Mouse (Mus musculus): ENCODE results near the gene A630001G21Rik. TPM values are rescaled to one million over a fixed set of nuclear protein-coding genes. Genes with fewer than 3 reads are reported as not detected.
"Not testable (repeated sequence)": the region's sequence is repeated elsewhere in the genome, so short reads cannot be mapped to it uniquely, and the experiment has no call there.

Gene A630001G21Rik
- polyA plus RNA-seq (2016; fragmentation: Nextera tagmentation; extraction: Ambion mirVana): 0.72 and 1.1 TPM in 2 replicates

DNA sequence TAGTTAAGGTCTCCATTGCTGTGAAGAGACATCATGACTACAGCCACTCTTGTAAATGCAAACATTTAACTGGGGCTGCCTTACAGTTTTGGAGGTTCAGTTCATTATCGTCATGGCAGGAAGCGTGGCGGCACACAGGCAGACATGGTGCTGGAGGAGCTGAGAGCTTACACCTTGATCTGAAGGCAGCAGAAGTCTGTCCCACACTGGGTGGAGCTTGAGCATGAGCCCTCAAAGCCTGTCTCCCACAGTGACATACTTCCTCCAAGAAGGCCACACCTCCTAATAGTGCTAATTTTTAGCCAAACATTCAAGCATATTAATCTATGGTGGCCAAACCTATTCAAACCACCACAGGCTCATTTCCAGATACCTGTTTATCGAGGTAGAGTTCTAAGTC is at the start of gene A630001G21Rik:
Gene A630001G21Rik, minus strand, starts transcription at position 208 of the 400 bp plus-strand sequence.
- Histone ChIP-seq H3K4me2 (replicated peaks) (no peak within 1 kb of the TSS), H3K9me3 (no peaks in the 10 kb centered on the region), H3K9ac (replicated peaks) (no peak within 1 kb of the TSS), H3K4me3 (no peak within 1 kb of the TSS), H3K27me3 (no peaks in the 10 kb centered on the region), H3K27ac (replicated peaks) (no peak within 1 kb of the TSS), H3K4me1 (no peaks in the 10 kb centered on the region), H3K36me3 (no peaks in the 10 kb centered on the region)
- ATAC-seq (ENCODE audit: low FRiP score, low read depth): no peak
- WGBS: 91% methylated on average over 4 of the region's 4 CpGs

DNA sequence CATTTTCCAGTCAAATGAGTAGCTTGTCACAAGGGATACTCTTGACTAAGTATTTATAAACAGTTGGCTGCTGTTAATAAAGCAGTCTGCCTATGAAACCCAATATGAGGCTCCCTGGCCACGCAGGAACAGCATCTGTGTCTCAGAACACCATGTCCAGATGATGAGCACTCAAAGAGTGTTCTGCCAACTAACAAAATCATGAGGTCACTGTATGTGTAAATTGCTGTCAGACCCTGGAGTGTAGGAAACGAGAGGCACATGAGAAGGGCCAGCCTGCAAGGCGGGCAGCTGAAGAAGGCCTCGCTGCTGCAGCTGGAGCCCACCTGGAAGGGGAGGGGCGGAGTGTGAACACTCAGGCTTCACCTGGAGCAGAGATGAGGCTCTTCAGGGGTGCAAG is 48.7 kb upstream of the A630001G21Rik start:
- no peak for ATAC-seq (ENCODE audit: low FRiP score, low read depth)
- Histone ChIP-seq H3K27me3 (no peaks in the 10 kb centered on the region), H3K4me3 (no peak overlapping the region), H3K36me3 (peaks cover 13% of the 10 kb centered on the region), H3K27ac (replicated peaks) (no peak overlapping the region), H3K9me3 (no peaks in the 10 kb centered on the region), H3K9ac (replicated peaks) (no peak overlapping the region), H3K4me2 (replicated peaks) (no peak overlapping the region), H3K4me1 (no peaks in the 10 kb centered on the region)
- WGBS: 87% methylated on average over 5 of the region's 5 CpGs

DNA sequence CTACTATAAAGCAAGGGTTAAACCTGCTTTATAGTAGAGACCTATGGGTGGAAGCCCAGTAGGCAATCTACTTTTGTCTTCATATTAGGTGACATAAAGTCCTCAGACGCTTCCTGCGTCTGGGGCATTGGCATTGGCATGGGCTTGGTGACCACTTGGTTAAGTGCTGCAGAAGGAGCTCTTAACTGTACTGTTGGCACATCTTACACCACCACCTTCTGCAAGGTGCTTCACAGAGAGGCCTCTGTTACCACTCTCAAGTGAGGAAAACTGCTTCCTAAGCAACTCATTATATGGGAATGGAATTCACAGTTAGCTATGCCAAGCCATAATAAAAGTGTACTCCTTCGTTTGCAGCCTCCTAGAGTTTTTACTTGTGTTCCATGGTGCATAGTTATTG is 46.5 kb upstream of the A630001G21Rik start:
- Histone ChIP-seq H3K27me3 (no peaks in the 10 kb centered on the region), H3K4me3 (no peak overlapping the region), H3K9ac (replicated peaks) (no peak overlapping the region), H3K36me3 (peaks cover 28% of the 10 kb centered on the region), H3K9me3 (no peaks in the 10 kb centered on the region), H3K27ac (replicated peaks) (no peak overlapping the region), H3K4me1 (no peaks in the 10 kb centered on the region), H3K4me2 (replicated peaks) (no peak overlapping the region)
- 93% methylated on average over 3 of the region's 3 CpGs for WGBS
- no peak for ATAC-seq (ENCODE audit: low FRiP score, low read depth)

DNA sequence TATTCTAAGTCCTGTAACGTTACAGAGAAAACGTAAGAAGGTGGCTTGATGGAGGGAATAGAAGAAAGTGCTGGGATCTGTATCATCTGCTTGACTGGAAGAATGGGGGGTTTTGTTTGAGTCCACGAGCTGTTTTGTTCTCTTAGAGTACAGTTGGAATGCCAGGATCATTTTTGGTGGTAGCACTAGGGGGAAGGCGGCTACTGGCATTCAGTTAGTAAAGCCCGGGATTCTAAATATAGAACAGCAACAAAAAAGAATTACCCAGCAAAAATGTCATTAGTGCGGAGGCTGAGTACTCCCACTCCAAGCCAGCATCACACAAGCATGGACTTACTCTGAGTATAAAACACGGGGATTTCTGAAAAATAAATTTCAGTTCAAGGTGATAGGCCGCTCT is 43.8 kb upstream of the A630001G21Rik start:
- 92% methylated on average over 8 of the region's 8 CpGs for WGBS
- Histone ChIP-seq H3K9me3 (no peaks in the 10 kb centered on the region), H3K27me3 (no peaks in the 10 kb centered on the region), H3K4me2 (replicated peaks) (no peak overlapping the region), H3K4me1 (no peaks in the 10 kb centered on the region), H3K27ac (replicated peaks) (no peak overlapping the region), H3K36me3 (peaks cover 41% of the 10 kb centered on the region), H3K9ac (replicated peaks) (no peak overlapping the region), H3K4me3 (no peak overlapping the region)
- ATAC-seq (ENCODE audit: low FRiP score, low read depth): no peak

DNA sequence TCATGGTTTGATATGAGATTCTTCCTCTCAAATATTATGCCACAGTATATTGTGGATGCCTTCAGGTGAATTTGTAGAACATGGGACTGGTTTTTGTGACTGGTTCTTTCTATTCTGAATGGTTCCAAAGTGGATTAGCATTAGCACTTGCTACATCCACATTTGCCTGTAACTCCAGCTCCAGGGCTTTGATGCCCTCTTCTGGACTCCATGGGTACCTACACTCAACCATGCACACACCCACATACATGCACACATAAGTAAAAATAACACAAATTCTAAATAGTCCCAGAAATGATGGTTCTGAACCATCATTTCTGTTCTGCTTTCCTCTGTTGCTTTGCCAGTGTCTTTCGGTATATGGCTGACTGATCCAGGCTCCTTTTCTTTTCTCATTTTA is 41.3 kb upstream of the A630001G21Rik start:
- no peak for ATAC-seq (ENCODE audit: low FRiP score, low read depth)
- Histone ChIP-seq H3K9ac (replicated peaks) (no peak overlapping the region), H3K36me3 (peaks cover 39% of the 10 kb centered on the region), H3K4me1 (no peaks in the 10 kb centered on the region), H3K27ac (replicated peaks) (no peak overlapping the region), H3K4me2 (replicated peaks) (no peak overlapping the region), H3K9me3 (no peaks in the 10 kb centered on the region), H3K27me3 (no peaks in the 10 kb centered on the region), H3K4me3 (no peak overlapping the region)
- 97% methylated on average over 1 of the region's 1 CpGs for WGBS

DNA sequence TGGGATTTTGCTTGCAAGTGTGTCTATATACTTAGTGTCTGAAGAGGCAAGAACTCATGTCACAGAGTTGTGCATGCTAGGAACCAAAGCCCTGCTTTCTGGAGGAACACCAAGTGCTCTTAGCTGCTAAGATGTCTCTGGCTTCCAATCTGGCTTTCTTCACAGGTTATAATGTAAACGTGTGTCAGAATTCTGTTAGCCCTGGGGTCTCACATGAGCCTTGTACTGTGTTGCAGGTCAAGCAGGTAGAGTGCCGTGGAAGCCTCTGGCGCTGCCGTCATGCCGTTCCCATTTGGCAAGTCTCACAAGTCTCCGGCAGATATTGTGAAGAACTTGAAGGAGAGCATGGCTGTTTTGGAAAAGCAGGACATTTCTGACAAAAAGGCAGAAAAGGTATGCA is 39.7 kb upstream of the A630001G21Rik start:
- no peak overlapping the region for H3K9ac ChIP-seq (replicated peaks)
- no peak overlapping the region for H3K27ac ChIP-seq (replicated peaks)
- no peak for ATAC-seq (ENCODE audit: low FRiP score, low read depth)
- H3K27me3 ChIP-seq: no peaks in the 10 kb centered on the region
- H3K4me3 ChIP-seq: no peak overlapping the region
- no peaks in the 10 kb centered on the region for H3K9me3 ChIP-seq
- H3K4me1 ChIP-seq: peaks cover 12% of the 10 kb centered on the region; the same call in 1 of the 2 replicates
- no peak overlapping the region for H3K4me2 ChIP-seq (replicated peaks)
- peaks cover 35% of the 10 kb centered on the region for H3K36me3 ChIP-seq
- WGBS: 94% methylated on average over 6 of the region's 6 CpGs

DNA sequence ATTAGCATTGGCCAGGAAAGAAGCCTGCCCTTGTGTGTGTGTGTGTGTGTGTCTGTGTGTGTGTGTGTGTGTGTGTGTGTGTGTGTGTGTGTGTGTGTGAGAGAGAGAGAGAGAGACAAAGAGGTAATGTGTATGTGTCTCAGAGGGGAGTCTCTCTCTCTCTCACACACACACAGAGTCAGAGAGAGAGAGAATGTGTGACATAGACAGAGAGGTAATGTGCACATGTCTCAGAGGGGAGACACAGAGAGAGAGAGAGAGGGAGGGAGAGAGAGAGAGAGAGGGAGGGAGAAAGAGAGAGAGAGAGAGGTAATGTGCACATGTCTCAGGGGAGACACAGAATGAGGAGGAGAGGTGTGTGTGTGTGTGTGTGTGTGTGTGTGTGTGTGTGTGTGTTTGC is 35.8 kb upstream of the A630001G21Rik start:
- H3K27ac ChIP-seq (replicated peaks); H3K4me3 ChIP-seq; H3K9me3 ChIP-seq; ATAC-seq (ENCODE audit: low FRiP score, low read depth); H3K4me2 ChIP-seq (replicated peaks); H3K27me3 ChIP-seq: not testable (repeated sequence)
- peaks cover 13% of the 10 kb centered on the region; the same call in 1 of the 2 replicates for H3K4me1 ChIP-seq
- peaks cover 11% of the 10 kb centered on the region for H3K36me3 ChIP-seq
- H3K9ac ChIP-seq (replicated peaks): 0 out of 2 replicates have a peak overlapping the region, but pooled peaks have one; percentile 8

DNA sequence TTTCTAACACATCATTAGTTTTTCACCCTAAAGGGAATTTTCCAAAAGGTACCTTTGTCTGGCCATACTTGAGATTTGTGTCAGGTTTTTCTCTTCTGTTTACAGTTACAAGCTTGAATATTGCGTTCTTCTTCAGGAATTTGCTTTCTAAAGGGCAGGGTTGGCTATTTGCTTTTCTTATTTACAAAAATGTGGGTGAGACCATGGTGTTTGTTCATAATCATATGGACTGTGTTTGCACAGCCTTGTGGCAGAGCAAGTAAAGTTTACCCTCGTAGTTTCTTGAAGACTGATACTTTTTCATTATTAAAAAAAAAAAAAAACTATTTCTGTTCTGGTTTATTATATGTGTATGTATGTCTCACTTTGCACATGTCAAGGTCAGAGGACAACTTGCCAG is 32.3 kb upstream of the A630001G21Rik start:
- H3K36me3 ChIP-seq: no peaks in the 10 kb centered on the region
- WGBS: 87% methylated on average over 2 of the region's 2 CpGs
- no peak overlapping the region for H3K4me3 ChIP-seq
- no peaks in the 10 kb centered on the region for H3K9me3 ChIP-seq
- no peak for ATAC-seq (ENCODE audit: low FRiP score, low read depth)
- no peaks in the 10 kb centered on the region for H3K27me3 ChIP-seq
- no peak overlapping the region for H3K9ac ChIP-seq (replicated peaks)
- no peak overlapping the region for H3K4me2 ChIP-seq (replicated peaks)
- H3K27ac ChIP-seq (replicated peaks): no peak overlapping the region
- H3K4me1 ChIP-seq: peaks cover 13% of the 10 kb centered on the region; the same call in 1 of the 2 replicates

DNA sequence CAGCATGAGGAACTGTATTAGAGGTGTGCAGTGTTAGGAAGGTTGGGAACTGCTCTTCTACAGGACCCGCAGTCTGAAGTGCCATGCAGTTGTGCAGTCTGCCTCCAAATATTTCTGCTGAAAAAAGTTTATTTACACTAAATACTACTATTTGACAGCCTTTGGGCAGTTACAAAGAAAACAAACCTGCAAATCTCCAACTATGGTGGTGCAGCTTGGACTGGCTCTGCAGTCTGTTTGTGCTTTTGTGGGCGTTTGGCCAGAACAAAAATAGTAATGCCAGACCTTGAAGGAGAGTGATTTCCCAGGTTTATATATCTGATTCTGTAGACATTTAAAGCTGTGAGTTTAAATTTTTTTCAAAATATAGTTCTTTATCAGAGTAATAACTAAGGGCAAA is 31.9 kb upstream of the A630001G21Rik start:
- WGBS: 89% methylated on average over 2 of the region's 2 CpGs
- H3K4me1 ChIP-seq: peaks cover 13% of the 10 kb centered on the region; the same call in 1 of the 2 replicates
- no peak for ATAC-seq (ENCODE audit: low FRiP score, low read depth)

DNA sequence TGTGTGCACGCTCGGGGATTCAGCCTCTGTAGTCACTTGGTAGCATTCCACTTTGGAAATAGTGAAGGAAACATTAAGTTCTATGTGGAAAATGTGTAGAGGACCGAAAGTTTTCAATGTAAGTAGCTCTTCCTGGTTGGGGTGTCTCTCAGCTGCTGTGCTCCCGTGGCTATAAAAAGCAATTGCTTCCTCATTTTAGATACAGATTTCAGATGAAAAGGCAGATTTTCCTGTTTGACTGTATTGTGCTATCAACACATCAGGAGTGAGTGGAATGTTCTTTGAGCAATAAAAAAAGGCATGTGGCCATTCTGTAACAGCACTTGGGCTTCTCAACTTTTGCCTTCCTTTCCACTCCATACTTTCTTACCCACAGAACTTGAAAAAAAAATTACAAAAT is 30.8 kb upstream of the A630001G21Rik start:
- Histone ChIP-seq H3K9ac (replicated peaks) (no peak overlapping the region), H3K4me1 (peaks cover 12% of the 10 kb centered on the region; the same call in 1 of the 2 replicates), H3K4me3 (no peak overlapping the region), H3K4me2 (replicated peaks) (no peak overlapping the region), H3K36me3 (no peaks in the 10 kb centered on the region; the same call in 1 of the 2 replicates), H3K9me3 (no peaks in the 10 kb centered on the region), H3K27ac (replicated peaks) (no peak overlapping the region), H3K27me3 (no peaks in the 10 kb centered on the region)
- ATAC-seq (ENCODE audit: low FRiP score, low read depth): no peak
- WGBS: 79% methylated on average over 4 of the region's 4 CpGs

More for the DNA sequence above, 31.9 kb upstream of the A630001G21Rik start:
- H3K4me2 ChIP-seq (replicated peaks): no peak overlapping the region
- no peaks in the 10 kb centered on the region for H3K9me3 ChIP-seq
- no peak overlapping the region for H3K4me3 ChIP-seq
- H3K27ac ChIP-seq (replicated peaks): no peak overlapping the region
- no peaks in the 10 kb centered on the region for H3K36me3 ChIP-seq
- no peaks in the 10 kb centered on the region for H3K27me3 ChIP-seq
- no peak overlapping the region for H3K9ac ChIP-seq (replicated peaks)

DNA sequence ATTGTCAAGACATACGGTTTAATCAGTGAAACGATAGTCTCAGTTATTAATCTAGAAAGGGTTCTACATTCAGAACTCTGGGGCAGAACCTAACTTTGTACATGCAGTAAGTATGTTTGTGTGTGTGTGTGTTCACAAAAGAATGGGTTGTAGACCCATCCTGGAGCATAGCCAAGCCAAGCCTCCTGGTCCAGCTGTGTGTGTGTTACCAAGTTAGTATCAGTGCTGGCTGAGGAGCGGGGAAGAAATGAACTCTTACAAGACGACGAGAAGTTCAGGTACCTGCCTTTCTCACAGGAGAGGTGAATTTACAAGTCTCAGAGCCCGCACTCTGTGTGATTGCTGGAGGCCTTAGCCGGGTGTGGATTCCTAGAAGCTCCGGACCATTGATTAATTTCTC is 26.1 kb upstream of the A630001G21Rik start:
- H3K4me2 ChIP-seq (replicated peaks): no peak overlapping the region
- no peaks in the 10 kb centered on the region; the same call in 1 of the 2 replicates for H3K36me3 ChIP-seq
- no peaks in the 10 kb centered on the region for H3K4me1 ChIP-seq
- no peak overlapping the region for H3K27ac ChIP-seq (replicated peaks)
- no peak overlapping the region for H3K4me3 ChIP-seq
- WGBS: 94% methylated on average over 8 of the region's 8 CpGs
- H3K9me3 ChIP-seq: no peaks in the 10 kb centered on the region
- no peak overlapping the region for H3K9ac ChIP-seq (replicated peaks)
- ATAC-seq (ENCODE audit: low FRiP score, low read depth): no peak
- H3K27me3 ChIP-seq: no peaks in the 10 kb centered on the region

DNA sequence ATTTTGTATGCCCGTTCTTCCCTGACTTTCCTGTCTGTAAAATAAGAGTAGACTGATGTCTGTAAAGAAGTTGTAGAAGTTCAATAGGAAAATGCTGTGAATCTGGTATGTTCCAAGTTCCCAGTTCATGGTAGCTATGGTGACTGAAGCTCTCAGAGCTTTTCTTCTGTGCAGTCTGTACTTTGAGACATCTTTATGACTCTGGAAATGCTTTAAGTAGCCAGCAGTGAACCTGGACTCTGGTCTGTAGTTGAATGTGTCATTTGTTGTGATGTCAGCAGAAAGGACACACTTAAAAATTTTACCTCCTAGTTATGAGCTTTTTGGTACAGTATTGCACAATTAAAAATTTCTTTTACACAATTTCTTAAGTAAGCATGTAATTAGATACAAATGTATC is 24.1 kb upstream of the A630001G21Rik start:
- Histone ChIP-seq H3K4me3 (no peak overlapping the region), H3K4me1 (no peaks in the 10 kb centered on the region), H3K27ac (replicated peaks) (no peak overlapping the region), H3K9ac (replicated peaks) (no peak overlapping the region), H3K27me3 (no peaks in the 10 kb centered on the region), H3K4me2 (replicated peaks) (no peak overlapping the region), H3K36me3 (no peaks in the 10 kb centered on the region; the same call in 1 of the 2 replicates), H3K9me3 (no peaks in the 10 kb centered on the region)
- no peak for ATAC-seq (ENCODE audit: low FRiP score, low read depth)
- 94% methylated on average over 1 of the region's 1 CpGs for WGBS

DNA sequence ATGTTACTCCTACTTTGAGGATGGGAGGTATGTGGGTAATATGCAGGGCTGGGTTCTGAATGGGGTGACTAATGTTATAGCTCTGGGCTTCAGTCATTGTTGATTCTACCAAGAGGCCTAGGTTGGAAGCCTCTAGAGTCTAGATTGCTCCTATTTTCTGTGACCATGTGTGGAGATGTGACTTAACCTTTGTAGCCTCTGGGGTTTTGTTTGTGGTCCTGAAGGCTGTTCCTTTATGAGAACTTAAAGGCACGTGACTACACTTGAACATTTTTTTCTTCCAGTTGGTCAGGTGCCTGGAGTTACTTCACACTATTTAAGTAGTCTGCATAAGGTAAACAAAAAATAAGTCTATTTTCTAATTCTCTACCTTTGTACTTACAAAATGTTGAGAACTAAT is 21.3 kb upstream of the A630001G21Rik start:
- Histone ChIP-seq H3K4me2 (replicated peaks) (no peak overlapping the region), H3K27me3 (no peaks in the 10 kb centered on the region), H3K4me1 (peaks cover 12% of the 10 kb centered on the region), H3K9me3 (no peaks in the 10 kb centered on the region), H3K36me3 (no peaks in the 10 kb centered on the region; the same call in 1 of the 2 replicates), H3K9ac (replicated peaks) (no peak overlapping the region), H3K4me3 (no peak overlapping the region), H3K27ac (replicated peaks) (no peak overlapping the region)
- 73% methylated on average over 1 of the region's 1 CpGs for WGBS
- no peak for ATAC-seq (ENCODE audit: low FRiP score, low read depth)
